Mouse (Mus musculus) cortical plate, adult 2 months (tissue): ENCODE results near the gene Iqch.

Experiments
- CTCF ChIP-seq: fragments of 200-500 bp; IDR thresholded peaks from 2 replicates; pipeline ENCODE4 v1.5.1; 2011; ENCODE audit warnings: mild to moderate bottlenecking, control low read depth, low read length; ENCODE audit not compliant: insufficient read depth; ENCODE audit errors: extremely low read depth
- POLR2A ChIP-seq: fragments of 200-500 bp; IDR thresholded peaks from 2 replicates; pipeline ENCODE4 v1.6.1; 2011; ENCODE audit warnings: mild to moderate bottlenecking, low read length, control low read depth; ENCODE audit not compliant: insufficient read depth; ENCODE audit errors: extremely low read depth

GRCm38 (mm10) chr9:63489156-63489555 lies 113.1 kb downstream of the Iqch start:
- no peak for TF ChIP-seq CTCF
- TF ChIP-seq POLR2A, result no peak
